ENCODE assay signal across 8 mouse cellular contexts in genomic region chr19:44725951-44726791, GRCm38 (mm10). TPM values are rescaled to one million over a fixed set of nuclear protein-coding genes. Genes with fewer than 3 reads are reported as not detected.
DNase-seq lines count a peak whose midpoint lies in the region; ATAC-seq and TF ChIP-seq lines count a peak whose summit lies in the region.

No protein-coding gene starts in this region.

- H3K27me3 ChIP-seq in testis, adult 2 months (ENCODE audit: control insufficient read depth, insufficient read depth, low read length) = no peaks in the 10 kb centered on the region
- peaks cover 77% of the 10 kb centered on the region for H3K27me3 ChIP-seq in heart, embryonic 15.5 days
- peaks cover 73% of the 10 kb centered on the region for H3K27me3 ChIP-seq in neural tube, embryonic 12.5 days (replicated peaks)

- H3K9ac ChIP-seq in heart, embryonic 15.5 days = peak overlapping the region; percentile 75
- peak overlapping the region; percentile 73 for H3K9ac ChIP-seq in neural tube, embryonic 12.5 days

- ATAC-seq in heart, embryonic 15.5 days (replicated peaks; ENCODE audit: insufficient number of reproducible peaks, insufficient read depth, low FRiP score, low read depth) = peak; percentile 66
- peak; percentile 69 for ATAC-seq in neural tube, embryonic 12.5 days (ENCODE audit: low FRiP score, low read depth)

- TF ChIP-seq POLR2A in testis, adult 2 months (IDR thresholded peaks at IDR 0.05; ENCODE audit: control insufficient read depth, low read depth, low read length) = 0 out of 2 replicates have a peak, but pooled peaks have one; percentile 10

- under 1% methylated on average over 55 of the region's 55 CpGs for WGBS in heart, embryonic 15.5 days
- under 1% methylated on average over 55 of the region's 55 CpGs for WGBS in neural tube, embryonic 12.5 days

- peak; percentile 23 to 78 for DNase-seq in adrenal gland, adult (ENCODE audit: inconsistent age in 2 of 2, low spot score in 1 of 2)
- DNase-seq in adrenal gland, postnatal 4 days (ENCODE audit: low spot score in 2 of 2) = no peak
- DNase-seq in testis, postnatal 10 days (ENCODE audit: low spot score) = no peak
- peak; percentile 36 to 72 for DNase-seq in kidney, postnatal 25 days
- no peak for DNase-seq in left cerebral cortex, adult 18-20 months (ENCODE audit: low spot score in 2 of 2)

- H3K36me3 ChIP-seq in testis, adult 2 months (ENCODE audit: control insufficient read depth, insufficient read depth, low read length) = no peaks in the 10 kb centered on the region
- no peaks in the 10 kb centered on the region for H3K36me3 ChIP-seq in heart, embryonic 15.5 days
- H3K36me3 ChIP-seq in neural tube, embryonic 12.5 days = no peaks in the 10 kb centered on the region

- TF ChIP-seq CTCF in testis, adult 2 months (IDR thresholded peaks at IDR 0.05; ENCODE audit: control insufficient read depth, insufficient read depth, insufficient replicate concordance, low read depth, low read length) = no peak

- no peak overlapping the region for H3K27ac ChIP-seq in testis, adult 2 months (ENCODE audit: control insufficient read depth, insufficient read depth, low read depth, low read length)
- 0 out of 2 replicates have a peak overlapping the region, but pooled peaks have one; percentile 21 for H3K27ac ChIP-seq in heart, embryonic 15.5 days
- H3K27ac ChIP-seq in neural tube, embryonic 12.5 days = peak overlapping the region; percentile 20; the same call in 1 of the 2 replicates

- peaks cover 5% of the 10 kb centered on the region; the same call in 1 of the 2 replicates for H3K4me1 ChIP-seq in testis, adult 2 months (ENCODE audit: control insufficient read depth, insufficient read depth, low read length)
- peaks cover 8% of the 10 kb centered on the region for H3K4me1 ChIP-seq in heart, embryonic 15.5 days (replicated peaks)
- peaks cover 16% of the 10 kb centered on the region for H3K4me1 ChIP-seq in neural tube, embryonic 12.5 days

- no peaks in the 10 kb centered on the region for H3K9me3 ChIP-seq in heart, embryonic 15.5 days (replicated peaks)
- H3K9me3 ChIP-seq in neural tube, embryonic 12.5 days = no peaks in the 10 kb centered on the region

- H3K4me3 ChIP-seq in testis, adult 2 months (ENCODE audit: control insufficient read depth, low read depth, low read length) = peak overlapping the region; percentile 80
- peak overlapping the region; percentile 63 for H3K4me3 ChIP-seq in heart, embryonic 15.5 days
- H3K4me3 ChIP-seq in neural tube, embryonic 12.5 days = peak overlapping the region; percentile 45

- H3K4me2 ChIP-seq in heart, embryonic 15.5 days = peak overlapping the region; percentile 89
- H3K4me2 ChIP-seq in neural tube, embryonic 12.5 days (replicated peaks) = peak overlapping the region; percentile 73

RNA-seq across cellular contexts. Expression of gene Pax2, which starts 29.7 kb away (rescaled TPM):
- 10 to 100 TPM in 1 of 2 experiments, under 1 TPM in 1; 0.45 to 13.6 TPM for total RNA-seq in adrenal gland, postnatal 4 days (2021)
- polyA plus RNA-seq in testis, adult 2 months (2012; rRNA removed) = 2.7 and 5.4 TPM in 2 replicates
- polyA plus RNA-seq in heart, embryonic 15.5 days (2015; fragmentation: Nextera tagmentation; extraction: Ambion mirVana) = not detected in 2 replicates
- 21.9 and 23.3 TPM in 2 replicates for polyA plus RNA-seq in neural tube, embryonic 12.5 days (2016; fragmentation: Nextera tagmentation; extraction: Ambion mirVana)
- total RNA-seq in left cerebral cortex, adult 18-20 months (2021) = under 1 TPM; 0.23 to 0.42 TPM

Comparison
In these comparisons a context has a peak if more than half of its experiments do, and no peak if none do; other contexts are left out.
1. DNase-seq: peak in adrenal gland, adult (2 of 2) and kidney, postnatal 25 days (2 of 2); none in adrenal gland, postnatal 4 days (0 of 2), testis, postnatal 10 days (single experiment) and left cerebral cortex, adult 18-20 months (0 of 2).
2. Peak in every context shown above with its lines, with median percentiles within 50 percentile points of each other: H3K4me3 ChIP-seq.